Mouse (Mus musculus): ENCODE data around the gene Fstl1. TPM values are rescaled to one million over a fixed set of nuclear protein-coding genes. Genes with fewer than 3 reads are reported as not detected.

The Fstl1 gene
- total and polyA plus RNA-seq, 3 experiments: 0.34 to 0.87 (median 0.59) TPM

DNA sequence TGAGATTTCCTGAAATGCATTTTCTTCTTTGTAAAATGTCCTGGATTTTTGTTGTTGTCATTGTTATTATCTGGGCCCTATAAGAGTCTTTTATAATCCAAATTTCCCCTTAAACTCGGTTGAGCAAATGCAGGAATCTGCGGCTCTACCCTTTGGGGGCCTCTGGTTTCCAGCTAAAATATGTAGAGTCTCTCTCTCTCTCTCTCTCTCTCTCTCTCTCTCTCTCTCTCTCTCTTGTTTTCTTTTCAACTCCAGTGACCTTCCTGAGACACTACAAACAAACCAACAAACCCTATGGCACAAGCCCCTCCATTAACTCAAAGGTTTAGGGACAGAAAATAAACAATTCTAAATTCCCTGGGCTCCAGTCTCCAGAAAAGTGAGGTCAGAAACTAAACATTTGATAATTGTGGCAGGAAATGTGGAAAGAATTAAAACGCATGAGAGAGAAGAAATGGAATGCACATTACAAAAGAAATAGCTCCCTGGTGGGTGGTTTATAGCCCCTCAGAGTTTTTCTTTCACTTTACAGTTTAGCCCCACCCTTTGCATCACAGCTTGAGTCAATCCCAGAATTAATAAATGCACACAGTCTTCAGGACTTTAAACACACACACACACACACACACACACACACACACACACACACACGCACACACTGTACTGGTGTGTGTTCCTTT is 1.3 kb downstream of the Fstl1 start:
- dilution Hi-C loops (cut with MboI; ENCODE audit: extremely low pct_ligation_motif_present, extremely low pct_unique_long_range_greater_than_20kb, low sequenced_read_pairs): no loop called here
- no peak overlapping the region for H3K4me3 ChIP-seq (replicated peaks in 1 of 3; ENCODE audit: low read depth in 2 of 3, low read length in 2 of 3, poor library complexity in 1 of 3)
- no peak overlapping the region for H3K9ac ChIP-seq (ENCODE audit: insufficient read depth, low read depth)
- peaks cover 2% of the 10 kb centered on the region for H3K27me3 ChIP-seq (replicated peaks)
- DNase-seq (ENCODE audit: extremely low read depth): no peak
- no peaks in the 10 kb centered on the region for H3K9me3 ChIP-seq (replicated peaks; ENCODE audit: low read length)
- H3K36me3 ChIP-seq (replicated peaks in 1 of 2; ENCODE audit: control insufficient read depth in 1 of 2, insufficient read depth in 1 of 2, low read length in 1 of 2): no peaks in the 10 kb centered on the region
- H3K79me2 ChIP-seq (replicated peaks; ENCODE audit: control insufficient read depth, extremely low read depth, insufficient read depth, poor library complexity, severe bottlenecking): no peaks in the 10 kb centered on the region
- peaks cover 2 to 5% of the 10 kb centered on the region in 2 experiments; a peak in 2 of 4 replicates for H3K4me1 ChIP-seq (ENCODE audit: control insufficient read depth in 1 of 2, insufficient read depth in 2 of 2)
- in situ Hi-C loops (cut with MboI; ENCODE audit: low pct_ligation_motif_present, low pct_unique_long_range_greater_than_20kb, low sequenced_read_pairs): no loop called here
- H3K4me2 ChIP-seq (ENCODE audit: insufficient read depth, low read depth, poor library complexity, severe bottlenecking): no peak overlapping the region
- no peak for TF ChIP-seq E2F4 (IDR thresholded peaks at IDR 0.05; ENCODE audit: insufficient replicate concordance, low read depth, low read length)
- no peak for TF ChIP-seq USF1 (IDR thresholded peaks at IDR 0.05; ENCODE audit: low read depth, low read length)
- TF ChIP-seq NRF1 (IDR thresholded peaks at IDR 0.05; ENCODE audit: low read depth, low read length): no peak
- TF ChIP-seq JUN (IDR thresholded peaks at IDR 0.05; ENCODE audit: insufficient read depth, low read depth, low read length): no peak
- no peak for TF ChIP-seq KAT2A (IDR thresholded peaks at IDR 0.05; ENCODE audit: insufficient replicate concordance, low read length)
- TF ChIP-seq CHD1 (IDR thresholded peaks at IDR 0.05; ENCODE audit: low read depth, low read length): no peak
- TF ChIP-seq ZKSCAN1 (IDR thresholded peaks at IDR 0.05; ENCODE audit: borderline replicate concordance, low read depth, low read length): no peak
- TF ChIP-seq NELFE (IDR thresholded peaks at IDR 0.05; ENCODE audit: low read depth, low read length): no peak
- no peak for TF ChIP-seq POLR2A (IDR thresholded peaks at IDR 0.05; ENCODE audit: low read depth, low read length)
- no peak for TF ChIP-seq ZMIZ1 (IDR thresholded peaks at IDR 0.05; ENCODE audit: low read depth, low read length)
- no peak overlapping the region for H3K27ac ChIP-seq (ENCODE audit: insufficient read depth, low read depth)

- in situ Hi-C loops (cut with MboI; ENCODE audit: low pct_ligation_motif_present, low pct_unique_long_range_greater_than_20kb, low sequenced_read_pairs): no loop called here
- dilution Hi-C loops (cut with MboI; ENCODE audit: extremely low pct_ligation_motif_present, extremely low pct_unique_long_range_greater_than_20kb, low sequenced_read_pairs): no loop called here
- Histone ChIP-seq H3K79me2 (replicated peaks; ENCODE audit: control insufficient read depth, extremely low read depth, insufficient read depth, poor library complexity, severe bottlenecking) (no peaks in the 10 kb centered on the region), H3K4me2 (ENCODE audit: insufficient read depth, low read depth, poor library complexity, severe bottlenecking) (no peak overlapping the region), H3K9me3 (replicated peaks; ENCODE audit: low read length) (no peaks in the 10 kb centered on the region), H3K36me3 (replicated peaks in 1 of 2; ENCODE audit: control insufficient read depth in 1 of 2, insufficient read depth in 1 of 2, low read length in 1 of 2) (no peaks in the 10 kb centered on the region), H3K4me1 (ENCODE audit: control insufficient read depth in 1 of 2, insufficient read depth in 2 of 2) (peaks cover 2 to 5% of the 10 kb centered on the region in 2 experiments; a peak in 2 of 4 replicates), H3K27ac (ENCODE audit: insufficient read depth, low read depth) (no peak overlapping the region), H3K27me3 (replicated peaks) (no peaks in the 10 kb centered on the region), H3K9ac (ENCODE audit: insufficient read depth, low read depth) (no peak overlapping the region), H3K4me3 (replicated peaks in 1 of 3; ENCODE audit: low read depth in 2 of 3, low read length in 2 of 3, poor library complexity in 1 of 3) (no peak overlapping the region)
- TF ChIP-seq GABPA (IDR thresholded peaks at IDR 0.05; ENCODE audit: insufficient replicate concordance, low read depth, low read length) (no peak), MAZ (IDR thresholded peaks at IDR 0.05; ENCODE audit: low read depth, low read length) (no peak), POLR2AphosphoS2 (IDR thresholded peaks at IDR 0.05; ENCODE audit: low read depth, low read length) (no peak), ELF1 (IDR thresholded peaks at IDR 0.05; ENCODE audit: low read depth, low read length) (no peak), MEF2A (IDR thresholded peaks at IDR 0.05; ENCODE audit: borderline replicate concordance, low read depth, low read length) (no peak), JUND (conservative IDR thresholded peaks at IDR 0.05; ENCODE audit: low read depth, low read length) (no peak), IRF4 (IDR thresholded peaks at IDR 0.05; ENCODE audit: low read depth, low read length) (no peak), RAD21 (IDR thresholded peaks at IDR 0.05; ENCODE audit: low read depth, low read length) (no peak), TBP (conservative IDR thresholded peaks at IDR 0.05; ENCODE audit: low read depth, low read length) (no peak), ZKSCAN1 (IDR thresholded peaks at IDR 0.05; ENCODE audit: borderline replicate concordance, low read depth, low read length) (no peak), ETS1 (conservative IDR thresholded peaks at IDR 0.05; ENCODE audit: low read depth, low read length) (no peak), MYC (IDR thresholded peaks at IDR 0.05; ENCODE audit: low read depth, low read length) (no peak), SMC3 (IDR thresholded peaks at IDR 0.05; ENCODE audit: low read depth, low read length) (no peak), TCF12 (IDR thresholded peaks at IDR 0.05; ENCODE audit: low read depth, low read length) (no peak), POLR2A (IDR thresholded peaks at IDR 0.05; ENCODE audit: low read depth, low read length) (no peak)
- DNase-seq (ENCODE audit: extremely low read depth): no peak
These were observed 1.9 kb downstream of the Fstl1 start for GRCm38 (mm10) chr16:37778529-37778928.
